ENCODE assay signal across 8 mouse cellular contexts in genomic region chr12:101818608-101819370, GRCm38 (mm10). TPM values are rescaled to one million over a fixed set of nuclear protein-coding genes. Genes with fewer than 3 reads are reported as not detected.
DNase-seq lines count a peak whose midpoint lies in the region; ATAC-seq lines count a peak whose summit lies in the region.

TSS of gene Fbln5 (minus strand) at chr12:101819055.

- peaks cover 8% of the 10 kb centered on the region for H3K4me1 ChIP-seq in hindbrain, embryonic 12.5 days
- H3K4me1 ChIP-seq in limb, embryonic 10.5 days: peaks cover 40% of the 10 kb centered on the region
- peaks cover 5% of the 10 kb centered on the region; the same call in 1 of the 2 replicates for H3K4me1 ChIP-seq in stomach, embryonic 14.5 days (ENCODE audit: control insufficient read depth, insufficient read depth, low read length)

- peak; percentile 81; the same call in 1 of the 2 replicates for ATAC-seq in hindbrain, embryonic 12.5 days (ENCODE audit: low FRiP score)
- ATAC-seq in stomach, embryonic 14.5 days (ENCODE audit: insufficient number of reproducible peaks, insufficient read depth, low FRiP score, low read depth): peak; percentile 84

- H3K27ac ChIP-seq in hindbrain, embryonic 12.5 days: no peak within 1 kb of the TSS
- peak within 1 kb of the TSS; percentile 88 for H3K27ac ChIP-seq in limb, embryonic 10.5 days
- H3K27ac ChIP-seq in stomach, embryonic 14.5 days (ENCODE audit: low read length): peak within 1 kb of the TSS; percentile 80

- peak within 1 kb of the TSS; percentile 44 for H3K4me3 ChIP-seq in hindbrain, embryonic 12.5 days
- H3K4me3 ChIP-seq in limb, embryonic 10.5 days: peak within 1 kb of the TSS; percentile 60
- peak within 1 kb of the TSS; percentile 44 for H3K4me3 ChIP-seq in stomach, embryonic 14.5 days (ENCODE audit: low read depth, low read length)

- H3K9ac ChIP-seq in hindbrain, embryonic 12.5 days: peak within 1 kb of the TSS; percentile 50; the same call in 1 of the 2 replicates
- H3K9ac ChIP-seq in stomach, embryonic 14.5 days (replicated peaks; ENCODE audit: low read depth, low read length): peak within 1 kb of the TSS; percentile 15; the same call in 1 of the 2 replicates

- WGBS in hindbrain, embryonic 12.5 days: 2% methylated on average over 46 of the region's 46 CpGs
- WGBS in limb, embryonic 10.5 days: 1% methylated on average over 46 of the region's 46 CpGs
- WGBS in stomach, embryonic 14.5 days: under 1% methylated on average over 46 of the region's 46 CpGs

- H3K36me3 ChIP-seq in hindbrain, embryonic 12.5 days: no peaks in the 10 kb centered on the region
- no peaks in the 10 kb centered on the region for H3K36me3 ChIP-seq in limb, embryonic 10.5 days
- H3K36me3 ChIP-seq in stomach, embryonic 14.5 days (ENCODE audit: control insufficient read depth, insufficient read depth, low read length): no peaks in the 10 kb centered on the region

- peak; percentile 83 for DNase-seq in Muller cell, postnatal 12 days (ENCODE audit: inconsistent ontology term)
- peak; percentile 59 to 63 for DNase-seq in adrenal gland, postnatal 36 days
- DNase-seq in gastrocnemius, adult 18-20 months (ENCODE audit: low spot score): peak; percentile 69
- peak; percentile 83 for DNase-seq in limb, embryonic 10.5 days (ENCODE audit: low spot score)
- peak; percentile 71 for DNase-seq in mesoderm, embryonic 11.5 days (ENCODE audit: low read depth, low spot score)
- DNase-seq in MN1 (ENCODE audit: low spot score): no peak

- H3K9me3 ChIP-seq in hindbrain, embryonic 12.5 days (replicated peaks): no peaks in the 10 kb centered on the region
- H3K9me3 ChIP-seq in limb, embryonic 10.5 days (replicated peaks): no peaks in the 10 kb centered on the region
- no peaks in the 10 kb centered on the region for H3K9me3 ChIP-seq in stomach, embryonic 14.5 days (ENCODE audit: control insufficient read depth, low read depth, low read length)

- H3K4me2 ChIP-seq in hindbrain, embryonic 12.5 days (replicated peaks): peak within 1 kb of the TSS; percentile 86
- H3K4me2 ChIP-seq in stomach, embryonic 14.5 days (replicated peaks; ENCODE audit: low read depth, low read length): peak within 1 kb of the TSS; percentile 94

- H3K27me3 ChIP-seq in hindbrain, embryonic 12.5 days: peaks cover 28% of the 10 kb centered on the region
- no peaks in the 10 kb centered on the region; the same call in 1 of the 2 replicates for H3K27me3 ChIP-seq in limb, embryonic 10.5 days (ENCODE audit: low read depth, poor library complexity, severe bottlenecking)
- no peaks in the 10 kb centered on the region for H3K27me3 ChIP-seq in stomach, embryonic 14.5 days (ENCODE audit: control insufficient read depth, insufficient read depth, low read length)

RNA-seq across cellular contexts. Expression of gene Fbln5, which starts in this region (rescaled TPM):
- 10 to 100 TPM; 67.9 to 72.8 TPM for total RNA-seq in adrenal gland, postnatal 36 days (2021)
- total RNA-seq in gastrocnemius, adult 18-20 months (2021): 10 to 100 TPM in 1 of 2 experiments, 1 to 10 TPM in 1; 9.6 to 14.7 TPM
- 24.4 and 30.6 TPM in 2 replicates for polyA plus RNA-seq in hindbrain, embryonic 12.5 days (2016; fragmentation: Nextera tagmentation; extraction: Ambion mirVana)
- 10.5 and 16.1 TPM in 2 replicates for polyA plus RNA-seq in limb, embryonic 10.5 days (2016; fragmentation: Nextera tagmentation; extraction: Ambion mirVana)
- polyA plus RNA-seq in stomach, embryonic 14.5 days (2014; fragmentation: Nextera tagmentation; extraction: Ambion mirVana): 50.6 and 52.4 TPM in 2 replicates

Comparison
In these comparisons a context has a peak if more than half of its experiments do, and no peak if none do; other contexts are left out.
1. RNA of gene Fbln5 (total RNA-seq): 67.9 to 72.8 TPM in adrenal gland, postnatal 36 days; 9.6 to 14.7 TPM in gastrocnemius, adult 18-20 months; every median in the first group is over 4 times any median in the second.
2. Peak in every context shown above with its lines, with median percentiles within 50 percentile points of each other: H3K4me3 ChIP-seq.